Mouse (Mus musculus): Measurements from ENCODE around the gene Hist1h2ak.

DNA sequence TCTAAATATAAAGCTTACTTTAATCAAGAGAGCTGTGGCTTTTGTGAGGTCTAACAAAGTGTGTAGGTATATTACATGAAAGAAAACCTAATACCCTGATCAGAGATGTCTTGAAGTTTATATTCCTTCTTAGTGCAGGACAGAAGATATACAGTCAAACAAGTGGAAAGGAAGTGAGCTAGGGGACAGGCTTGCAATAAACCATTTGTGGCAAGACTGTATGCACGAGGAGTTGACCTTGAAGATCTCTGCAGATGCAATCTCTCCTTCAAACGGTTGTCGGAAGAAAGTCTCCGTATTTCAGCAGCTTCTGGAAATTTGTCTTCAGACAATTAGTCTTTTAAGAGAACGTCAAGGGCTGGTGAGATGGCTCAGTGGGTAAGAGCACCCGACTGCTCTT, 36.3 kb upstream of the Hist1h2ak start:
- TF ChIP-seq POLR2A (IDR thresholded peaks at IDR 0.05; ENCODE audit: low read depth, low read length): no peak
- TF ChIP-seq RAD21 (IDR thresholded peaks at IDR 0.05; ENCODE audit: low read depth, low read length): no peak
- no peak for TF ChIP-seq EP300 (IDR thresholded peaks at IDR 0.05; ENCODE audit: low read length)
- TF ChIP-seq USF2 (conservative IDR thresholded peaks at IDR 0.05; ENCODE audit: low read depth, low read length): no peak

Measured in CH12.LX (cell line).